14 mouse cellular contexts compared by ENCODE assay signal in the genomic region with DNA sequence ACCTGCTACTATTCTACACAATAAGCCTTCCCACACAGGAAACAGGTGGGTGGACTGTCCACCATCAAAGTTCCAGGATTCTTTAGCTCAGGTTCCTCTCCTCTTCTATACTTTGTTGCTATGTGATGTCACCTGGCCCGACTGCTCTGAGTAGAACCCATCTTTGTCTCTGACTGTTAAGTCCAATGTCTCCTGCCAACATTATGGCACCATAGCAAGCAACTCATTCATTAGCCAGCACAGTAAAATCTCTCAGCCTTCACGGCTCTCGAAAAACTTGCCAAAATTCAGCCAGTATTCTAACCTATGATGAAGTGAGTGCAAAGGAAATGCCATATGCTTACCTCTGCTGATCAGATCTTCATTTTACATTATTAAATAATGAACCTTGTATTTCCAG. TPM values are rescaled to one million over a fixed set of nuclear protein-coding genes. Genes with fewer than 3 reads are reported as not detected.
DNase-seq lines count a peak whose midpoint lies in the region; TF ChIP-seq lines count a peak whose summit lies in the region.
"Had no signal": no experiment of that assay in that cellular context is flagged by ENCODE, and none has a peak within 500 bp of the region (broad histone marks: within the 10 kb centered on the region; RNA-seq: fewer than 3 reads in every experiment).

No protein-coding gene starts in this region.

- H3K4me3 ChIP-seq in testis, adult 2 months (ENCODE audit: control insufficient read depth, low read depth, low read length), result peak overlapping the region; percentile 21; the same call in 1 of the 2 replicates
- no peak overlapping the region for H3K4me3 ChIP-seq in midbrain, embryonic 10.5 days
- H3K4me3 ChIP-seq: forebrain, embryonic 13.5 days; gastrocnemius, adult 2 months; heart, embryonic 12.5 days had no signal

- DNase-seq in cerebellum, adult 18-20 months, result peak; percentile 35 to 47
- no peak for DNase-seq in cerebellum, postnatal 4 days (ENCODE audit: low spot score in 2 of 2)
- no peak for DNase-seq in testis, postnatal 10 days (ENCODE audit: low spot score)
- peak; percentile 14 to 44 for DNase-seq in cerebellum, postnatal 14 days
- DNase-seq in midbrain, embryonic 10.5 days (ENCODE audit: low spot score), result no peak
- no peak for DNase-seq in urinary bladder, adult 2 months (ENCODE audit: low spot score)
- DNase-seq: adrenal gland, postnatal 10 days; forebrain, postnatal 0 days; gastrocnemius, adult 2 months; gastrocnemius, postnatal 25 days; kidney, adult 2 months had no signal

- H3K27ac ChIP-seq in testis, adult 2 months (ENCODE audit: control insufficient read depth, insufficient read depth, low read depth, low read length), result no peak overlapping the region
- no peak overlapping the region for H3K27ac ChIP-seq in midbrain, embryonic 10.5 days (replicated peaks)
- H3K27ac ChIP-seq: forebrain, embryonic 13.5 days; gastrocnemius, adult 2 months had no signal

- no peaks in the 10 kb centered on the region for H3K36me3 ChIP-seq in testis, adult 2 months (ENCODE audit: control insufficient read depth, insufficient read depth, low read length)
- peaks cover 16% of the 10 kb centered on the region for H3K36me3 ChIP-seq in midbrain, embryonic 10.5 days

- no peaks in the 10 kb centered on the region for H3K4me1 ChIP-seq in testis, adult 2 months (ENCODE audit: control insufficient read depth, insufficient read depth, low read length)
- H3K4me1 ChIP-seq in midbrain, embryonic 10.5 days, result no peaks in the 10 kb centered on the region
- H3K4me1 ChIP-seq: forebrain, embryonic 13.5 days had no signal

- TF ChIP-seq POLR2A in testis, adult 2 months (IDR thresholded peaks at IDR 0.05; ENCODE audit: control insufficient read depth, low read depth, low read length), result no peak

- 86% methylated on average over 3 of the region's 3 CpGs for WGBS in midbrain, embryonic 10.5 days

- H3K27me3 ChIP-seq in testis, adult 2 months (ENCODE audit: control insufficient read depth, insufficient read depth, low read length), result no peaks in the 10 kb centered on the region
- no peaks in the 10 kb centered on the region for H3K27me3 ChIP-seq in midbrain, embryonic 10.5 days (ENCODE audit: low read depth, poor library complexity, severe bottlenecking)
- H3K27me3 ChIP-seq: forebrain, embryonic 13.5 days; heart, embryonic 12.5 days had no signal

- no peaks in the 10 kb centered on the region for H3K9me3 ChIP-seq in midbrain, embryonic 10.5 days (replicated peaks)
- H3K9me3 ChIP-seq: forebrain, embryonic 13.5 days; heart, embryonic 12.5 days had no signal

- TF ChIP-seq CTCF in testis, adult 2 months (IDR thresholded peaks at IDR 0.05; ENCODE audit: control insufficient read depth, insufficient read depth, insufficient replicate concordance, low read depth, low read length), result no peak

RNA-seq across cellular contexts. Expression of a gene that starts 14.0 kb away (rescaled TPM):
- polyA plus RNA-seq in testis, adult 2 months (2012; rRNA removed), result 31.1 and 40.1 TPM in 2 replicates
- polyA plus RNA-seq in midbrain, embryonic 10.5 days (2016; fragmentation: Nextera tagmentation; extraction: Ambion mirVana), result 35.4 and 35.8 TPM in 2 replicates
- 25.5 and 28.5 TPM in 2 replicates for polyA plus RNA-seq in urinary bladder, adult 2 months (2012; rRNA removed)

Comparison
In these comparisons a context has a peak if more than half of its experiments do, and no peak if none do; other contexts are left out.
1. DNase-seq: peak in cerebellum, adult 18-20 months (2 of 2) and cerebellum, postnatal 14 days (2 of 2); none in cerebellum, postnatal 4 days (0 of 2), testis, postnatal 10 days (single experiment), midbrain, embryonic 10.5 days (single experiment) and urinary bladder, adult 2 months (single experiment).